Mouse (Mus musculus): Measurements from ENCODE around the gene Nav1. TPM values are rescaled to one million over a fixed set of nuclear protein-coding genes. Genes with fewer than 3 reads are reported as not detected.

Nav1 gene
- polyA plus RNA-seq, 1 experiment, result 33.7 TPM

DNA sequence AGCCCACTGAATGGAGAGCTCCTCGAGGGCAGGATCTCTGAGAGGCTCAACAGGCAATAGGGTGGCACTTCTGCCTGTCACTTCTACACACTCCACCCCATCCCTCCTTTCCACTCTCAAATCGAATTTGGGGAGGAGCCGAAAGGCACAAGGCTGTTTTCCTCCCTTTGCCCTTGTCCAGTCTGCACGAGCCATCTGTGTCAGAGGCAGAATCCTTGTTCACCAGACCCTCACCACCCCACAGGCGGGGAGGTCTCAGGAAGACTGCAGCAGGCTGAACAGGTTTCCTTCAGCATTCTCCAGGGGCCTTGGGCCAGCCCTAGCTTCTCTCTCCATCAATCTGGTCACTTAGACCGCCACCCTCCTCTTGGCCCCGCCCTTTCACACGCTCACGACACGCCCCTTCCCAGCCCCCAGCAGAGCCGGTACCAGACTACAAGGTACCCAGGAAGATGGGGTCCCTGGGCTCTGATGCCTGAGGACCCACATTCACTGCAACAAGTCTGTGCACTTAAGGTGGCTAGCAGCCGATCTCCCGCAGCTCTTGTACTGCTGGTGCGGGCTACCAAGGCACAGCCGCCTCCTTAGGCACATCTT lies 23.9 kb downstream of the Nav1 start:
- peak overlapping the region; percentile 36 for H3K4me2 ChIP-seq (ENCODE audit: low read depth)
- no peak overlapping the region for H3ac ChIP-seq (ENCODE audit: control insufficient read depth, insufficient read length)
- no peaks in the 10 kb centered on the region for H3K36me3 ChIP-seq (ENCODE audit: control insufficient read depth, insufficient read depth)
- H3K27me3 ChIP-seq (ENCODE audit: control insufficient read depth, insufficient read depth, insufficient read length), result no peaks in the 10 kb centered on the region
- peaks cover 59% of the 10 kb centered on the region for H3K79me2 ChIP-seq (ENCODE audit: control insufficient read depth, insufficient read depth)
- TF ChIP-seq CEBPB (IDR thresholded peaks at IDR 0.05; ENCODE audit: insufficient read depth, poor library complexity, severe bottlenecking), result no peak
- TF ChIP-seq POLR2A (IDR thresholded peaks at IDR 0.05; ENCODE audit: insufficient read length, low read depth), result no peak
- TF ChIP-seq REST (IDR thresholded peaks at IDR 0.05; ENCODE audit: insufficient read depth, insufficient read length), result no peak
- TF ChIP-seq SRF (IDR thresholded peaks at IDR 0.05; ENCODE audit: control insufficient read depth, insufficient read length, low read depth), result no peak
- TF ChIP-seq USF1 (IDR thresholded peaks at IDR 0.05; ENCODE audit: low read depth), result no peak
- no peak for TF ChIP-seq MYOG (IDR thresholded peaks at IDR 0.05; ENCODE audit: control insufficient read depth in 1 of 3, insufficient read depth in 1 of 3, insufficient read length in 2 of 3, low read depth in 2 of 3)
- no peak for TF ChIP-seq TCF3 (IDR thresholded peaks at IDR 0.05; ENCODE audit: insufficient read length, low read depth)
- no peak for TF ChIP-seq POLR2AphosphoS2 (IDR thresholded peaks at IDR 0.05; ENCODE audit: insufficient read length, low read depth)
- no peak for TF ChIP-seq TCF12 (IDR thresholded peaks at IDR 0.05; ENCODE audit: insufficient read depth, poor library complexity, severe bottlenecking)
- no peak for TF ChIP-seq E2F4 (IDR thresholded peaks at IDR 0.05; ENCODE audit: insufficient read depth)
- no peak for TF ChIP-seq MYOD1 (IDR thresholded peaks at IDR 0.05; ENCODE audit: control insufficient read depth in 1 of 3, insufficient read length in 2 of 3, low read depth in 2 of 3)
- TF ChIP-seq MAX (IDR thresholded peaks at IDR 0.05; ENCODE audit: low read depth), result no peak
- H3K4me3 ChIP-seq, result peak overlapping the region; percentile 31

DNA sequence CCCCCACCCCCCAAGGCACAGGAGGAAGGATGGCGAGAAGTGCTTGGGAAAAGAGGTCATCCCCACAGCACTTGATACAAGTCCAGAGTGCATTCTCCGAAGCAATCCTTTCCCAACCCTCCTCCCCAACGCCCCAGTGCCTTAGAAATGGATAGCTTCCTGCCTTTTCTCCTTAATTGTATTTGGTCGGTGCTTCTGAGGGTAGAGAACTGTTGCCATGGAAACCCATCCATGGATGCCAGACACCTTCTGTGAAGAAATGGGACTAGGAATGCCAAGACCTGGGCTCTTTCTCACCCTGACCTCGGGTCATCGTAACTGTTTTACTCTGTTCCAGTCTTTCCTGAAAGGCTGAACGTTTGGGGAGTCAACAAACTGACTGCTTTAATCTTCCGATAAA lies 26.1 kb downstream of the Nav1 start:
- Histone ChIP-seq H3K4me3 (no peak overlapping the region), H3K27me3 (ENCODE audit: control insufficient read depth, insufficient read depth, insufficient read length) (no peaks in the 10 kb centered on the region), H3K36me3 (ENCODE audit: control insufficient read depth, insufficient read depth) (no peaks in the 10 kb centered on the region), H3K4me2 (ENCODE audit: low read depth) (no peak overlapping the region), H3ac (ENCODE audit: control insufficient read depth, insufficient read length) (no peak overlapping the region), H3K79me2 (ENCODE audit: control insufficient read depth, insufficient read depth) (peaks cover 71% of the 10 kb centered on the region)
- TF ChIP-seq REST (IDR thresholded peaks at IDR 0.05; ENCODE audit: insufficient read depth, insufficient read length), result no peak

DNA sequence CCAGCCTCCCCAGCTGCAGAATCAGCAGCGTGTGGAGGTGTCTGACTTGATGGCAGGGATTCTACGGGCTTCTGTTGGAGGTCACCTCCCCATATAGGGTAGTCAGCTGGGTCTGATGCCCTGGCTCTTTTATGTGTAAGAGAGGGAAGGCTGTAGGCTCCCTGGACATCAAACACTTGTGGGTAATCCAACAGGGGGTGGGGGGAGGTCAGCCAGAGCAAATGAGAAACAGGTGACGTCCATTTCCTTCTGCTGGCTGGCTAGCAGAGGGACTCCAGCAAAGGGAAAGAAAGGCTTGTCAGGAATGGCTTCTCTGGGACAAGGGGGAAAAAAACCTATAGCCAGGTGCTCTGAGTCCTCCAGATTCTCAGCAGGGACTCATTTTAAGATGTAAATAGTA lies 28.0 kb downstream of the Nav1 start:
- no peak overlapping the region for H3K4me2 ChIP-seq (ENCODE audit: low read depth)
- TF ChIP-seq MAX (IDR thresholded peaks at IDR 0.05; ENCODE audit: low read depth) (no peak), MYOD1 (IDR thresholded peaks at IDR 0.05; ENCODE audit: control insufficient read depth in 1 of 3, insufficient read length in 2 of 3, low read depth in 2 of 3) (no peak), E2F4 (IDR thresholded peaks at IDR 0.05; ENCODE audit: insufficient read depth) (no peak), POLR2AphosphoS2 (IDR thresholded peaks at IDR 0.05; ENCODE audit: insufficient read length, low read depth) (no peak), TCF3 (IDR thresholded peaks at IDR 0.05; ENCODE audit: insufficient read length, low read depth) (no peak), SRF (IDR thresholded peaks at IDR 0.05; ENCODE audit: control insufficient read depth, insufficient read length, low read depth) (no peak), TCF12 (IDR thresholded peaks at IDR 0.05; ENCODE audit: insufficient read depth, poor library complexity, severe bottlenecking) (no peak), USF1 (IDR thresholded peaks at IDR 0.05; ENCODE audit: low read depth) (no peak), MYOG (IDR thresholded peaks at IDR 0.05; ENCODE audit: control insufficient read depth in 1 of 3, insufficient read depth in 1 of 3, insufficient read length in 2 of 3, low read depth in 2 of 3) (no peak), REST (IDR thresholded peaks at IDR 0.05; ENCODE audit: insufficient read depth, insufficient read length) (no peak), CEBPB (IDR thresholded peaks at IDR 0.05; ENCODE audit: insufficient read depth, poor library complexity, severe bottlenecking) (no peak), POLR2A (IDR thresholded peaks at IDR 0.05; ENCODE audit: insufficient read length, low read depth) (no peak)
- H3K27me3 ChIP-seq (ENCODE audit: control insufficient read depth, insufficient read depth, insufficient read length), result no peaks in the 10 kb centered on the region

DNA sequence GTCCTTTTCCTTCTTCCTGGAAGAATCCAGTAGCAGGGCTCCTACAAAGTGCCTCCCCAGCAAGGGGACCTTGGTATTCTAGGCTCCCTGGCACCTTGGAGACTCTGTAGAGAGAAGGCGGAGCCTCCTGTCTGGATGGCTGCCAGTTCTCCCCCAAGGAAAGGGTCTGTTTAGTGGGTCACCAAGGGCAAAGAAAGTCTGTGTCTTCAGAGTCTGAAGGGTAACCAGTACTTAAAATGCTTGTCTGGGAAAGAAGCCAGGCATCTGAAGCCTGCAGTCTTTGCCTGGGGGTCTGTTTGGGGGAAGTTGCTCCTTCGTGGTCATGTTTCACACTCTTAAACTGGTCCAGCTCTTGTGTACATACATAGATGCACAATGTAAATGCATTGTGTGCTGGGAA lies 29.3 kb downstream of the Nav1 start:
- Histone ChIP-seq H3K36me3 (ENCODE audit: control insufficient read depth, insufficient read depth) (no peaks in the 10 kb centered on the region), H3K4me2 (ENCODE audit: low read depth) (no peak overlapping the region), H3K4me3 (no peak overlapping the region), H3ac (ENCODE audit: control insufficient read depth, insufficient read length) (no peak overlapping the region), H3K27me3 (ENCODE audit: control insufficient read depth, insufficient read depth, insufficient read length) (no peaks in the 10 kb centered on the region), H3K79me2 (ENCODE audit: control insufficient read depth, insufficient read depth) (peaks cover 86% of the 10 kb centered on the region)
- TF ChIP-seq E2F4 (IDR thresholded peaks at IDR 0.05; ENCODE audit: insufficient read depth), result no peak
- no peak for TF ChIP-seq POLR2AphosphoS2 (IDR thresholded peaks at IDR 0.05; ENCODE audit: insufficient read length, low read depth)
- TF ChIP-seq CEBPB (IDR thresholded peaks at IDR 0.05; ENCODE audit: insufficient read depth, poor library complexity, severe bottlenecking), result no peak
- no peak for TF ChIP-seq MYOG (IDR thresholded peaks at IDR 0.05; ENCODE audit: control insufficient read depth in 1 of 3, insufficient read depth in 1 of 3, insufficient read length in 2 of 3, low read depth in 2 of 3)
- no peak for TF ChIP-seq USF1 (IDR thresholded peaks at IDR 0.05; ENCODE audit: low read depth)
- no peak for TF ChIP-seq SRF (IDR thresholded peaks at IDR 0.05; ENCODE audit: control insufficient read depth, insufficient read length, low read depth)
- TF ChIP-seq POLR2A (IDR thresholded peaks at IDR 0.05; ENCODE audit: insufficient read length, low read depth), result no peak
- TF ChIP-seq TCF12 (IDR thresholded peaks at IDR 0.05; ENCODE audit: insufficient read depth, poor library complexity, severe bottlenecking), result no peak
- no peak for TF ChIP-seq MAX (IDR thresholded peaks at IDR 0.05; ENCODE audit: low read depth)
- TF ChIP-seq MYOD1 (IDR thresholded peaks at IDR 0.05; ENCODE audit: control insufficient read depth in 1 of 3, insufficient read length in 2 of 3, low read depth in 2 of 3), result no peak
- no peak for TF ChIP-seq TCF3 (IDR thresholded peaks at IDR 0.05; ENCODE audit: insufficient read length, low read depth)

More for the DNA sequence above, 28.0 kb downstream of the Nav1 start:
- Histone ChIP-seq H3K79me2 (ENCODE audit: control insufficient read depth, insufficient read depth) (peaks cover 85% of the 10 kb centered on the region), H3K36me3 (ENCODE audit: control insufficient read depth, insufficient read depth) (no peaks in the 10 kb centered on the region), H3K4me3 (no peak overlapping the region), H3ac (ENCODE audit: control insufficient read depth, insufficient read length) (no peak overlapping the region)

DNA sequence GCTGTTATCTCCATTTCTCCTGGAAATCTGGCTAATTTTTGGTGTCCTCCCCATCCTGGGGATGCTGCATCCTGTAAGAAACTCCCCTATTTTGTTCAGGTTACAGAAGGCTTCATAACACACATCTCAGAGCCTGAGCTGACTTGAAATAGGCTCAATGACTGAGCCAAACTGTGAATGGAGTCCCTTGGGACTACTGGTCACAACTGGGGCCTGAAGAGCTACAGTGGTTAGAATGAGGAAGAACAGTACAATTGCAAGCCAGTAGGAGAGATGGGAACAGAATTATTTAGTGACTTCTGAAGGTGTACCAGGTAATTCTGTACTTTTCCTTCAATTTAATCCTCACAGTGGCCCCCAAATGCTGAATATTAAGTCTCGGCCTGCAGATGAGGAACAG lies 31.7 kb downstream of the Nav1 start:
- H3ac ChIP-seq (ENCODE audit: control insufficient read depth, insufficient read length), result no peak overlapping the region
- no peak for TF ChIP-seq MAX (IDR thresholded peaks at IDR 0.05; ENCODE audit: low read depth)
- TF ChIP-seq E2F4 (IDR thresholded peaks at IDR 0.05; ENCODE audit: insufficient read depth), result no peak
- no peak for TF ChIP-seq POLR2A (IDR thresholded peaks at IDR 0.05; ENCODE audit: insufficient read length, low read depth)
- TF ChIP-seq TCF12 (IDR thresholded peaks at IDR 0.05; ENCODE audit: insufficient read depth, poor library complexity, severe bottlenecking), result no peak
- TF ChIP-seq USF1 (IDR thresholded peaks at IDR 0.05; ENCODE audit: low read depth), result no peak
- no peak for TF ChIP-seq MYOG (IDR thresholded peaks at IDR 0.05; ENCODE audit: control insufficient read depth in 1 of 3, insufficient read depth in 1 of 3, insufficient read length in 2 of 3, low read depth in 2 of 3)
- no peak for TF ChIP-seq MYOD1 (IDR thresholded peaks at IDR 0.05; ENCODE audit: control insufficient read depth in 1 of 3, insufficient read length in 2 of 3, low read depth in 2 of 3)
- H3K27me3 ChIP-seq (ENCODE audit: control insufficient read depth, insufficient read depth, insufficient read length), result no peaks in the 10 kb centered on the region
- no peaks in the 10 kb centered on the region for H3K36me3 ChIP-seq (ENCODE audit: control insufficient read depth, insufficient read depth)
- H3K4me2 ChIP-seq (ENCODE audit: low read depth), result no peak overlapping the region
- no peak overlapping the region for H3K4me3 ChIP-seq
- H3K79me2 ChIP-seq (ENCODE audit: control insufficient read depth, insufficient read depth), result peaks cover 73% of the 10 kb centered on the region
